Mouse (Mus musculus) left cerebral cortex, postnatal 14 days (tissue): ENCODE measurements around the gene Dnajc7. TPM values are rescaled to one million over a fixed set of nuclear protein-coding genes. Genes with fewer than 3 reads are reported as not detected.
A peak's percentile ranks its signal among the peaks of the same experiment; 100 is the strongest.
"Not testable (repeated sequence)": the region's sequence is repeated elsewhere in the genome, so short reads cannot be mapped to it uniquely, and the experiment has no call there.

Experiments
- DNase-seq, 2 experiments: peaks; one replicate each; pipeline ENCODE4 v3.0.0; 2021 to 2022; ENCODE audit warnings: low spot score in 2 of 2, mixed read lengths in 1 of 2
- intact Hi-C: fragments of 180-260 bp; cut with DNase I; formaldehyde crosslinking; loops from one replicate; pipeline ENCODE4 v1.15.1; 2025
- total RNA-seq, 2 experiments: library from RNA; stranded (reverse); gene quantifications; 2 replicates each; pipeline ENCODE4 v1.2.3; 2021

Dnajc7 gene
- total RNA-seq, 2 experiments from 2014 or later = 239 to 244 TPM

DNA sequence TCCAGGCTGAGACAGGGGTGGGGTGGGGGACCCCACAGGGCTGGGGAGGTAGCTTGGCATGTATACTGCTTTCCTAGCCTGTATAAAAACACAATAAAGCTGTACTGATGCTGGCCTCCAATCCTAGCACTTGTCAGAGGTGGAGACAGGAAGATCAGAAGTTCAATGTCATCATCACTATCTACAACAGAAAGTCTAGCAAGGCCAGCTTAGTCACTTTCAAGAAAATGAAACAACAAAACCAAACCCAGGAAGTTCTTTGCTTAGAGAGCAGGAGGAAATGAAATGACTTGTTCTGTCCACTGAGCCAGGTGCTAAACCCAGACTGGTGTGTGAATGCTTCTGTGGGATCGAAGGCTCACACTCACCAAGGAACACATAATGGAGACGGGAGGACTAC lies 31.5 kb downstream of the Dnajc7 start:
- DNase-seq = no peak
- intact Hi-C loops = no loop called here

DNA sequence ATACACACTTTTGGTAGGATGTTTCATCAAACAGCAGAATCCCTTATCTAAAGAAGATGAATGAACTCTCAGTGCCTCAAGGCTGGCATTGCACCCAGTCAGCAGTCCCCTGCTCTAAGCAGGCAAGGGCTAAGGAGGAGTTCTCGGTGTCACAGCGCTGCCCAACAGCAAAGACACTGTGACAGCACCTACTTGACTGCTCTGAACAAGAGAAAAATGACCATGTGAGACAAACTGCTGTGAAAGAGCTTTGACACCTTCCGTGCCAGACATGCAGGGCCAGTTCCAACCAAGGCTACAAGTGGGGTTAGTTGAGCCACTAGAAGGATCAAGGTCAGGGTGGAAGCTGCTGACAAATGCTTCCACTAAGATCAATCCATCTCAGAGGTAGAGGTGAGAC lies 34.8 kb downstream of the Dnajc7 start:
- no peak for DNase-seq
- intact Hi-C loops = no loop called here

DNA sequence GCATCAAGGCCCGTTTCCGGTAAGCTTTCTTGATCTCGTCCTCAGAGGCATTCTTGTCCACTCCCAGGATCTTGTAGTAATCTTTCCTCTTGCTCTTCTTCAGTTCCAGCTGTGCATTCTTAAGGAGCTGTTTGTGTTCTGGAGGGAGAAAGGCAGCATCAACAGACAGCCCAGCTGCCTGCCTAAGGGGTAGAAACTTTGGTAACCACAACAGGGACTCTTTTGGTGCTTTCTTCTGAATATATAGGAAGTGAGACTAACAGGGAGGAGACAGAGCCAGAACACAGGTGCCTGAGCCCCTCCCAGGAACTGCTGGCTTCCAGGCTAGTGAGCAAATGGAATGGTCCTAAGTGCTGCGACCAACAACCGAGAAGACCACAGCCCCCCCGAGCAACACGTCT lies 35.4 kb downstream of the Dnajc7 start:
- intact Hi-C loops = no loop called here
- no peak for DNase-seq

DNA sequence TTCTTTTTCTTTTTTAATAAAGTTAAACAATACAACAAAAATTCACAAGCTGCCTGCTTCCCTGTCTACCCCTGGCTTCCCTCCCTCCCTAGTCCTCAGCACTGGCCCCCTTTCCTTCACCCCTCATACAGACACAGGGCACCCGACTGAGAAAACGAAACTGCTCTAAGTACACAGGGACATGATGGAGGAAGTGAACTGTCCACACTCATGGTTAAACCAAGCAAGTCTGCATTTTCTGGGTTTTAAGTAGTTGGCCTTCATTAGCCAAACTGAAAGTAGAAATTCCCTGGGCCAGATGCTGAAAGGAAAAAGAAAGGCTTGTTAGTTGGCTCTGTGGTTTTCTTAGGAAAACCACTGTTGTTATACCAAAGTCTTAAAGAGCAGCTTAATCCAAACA lies 37.1 kb downstream of the Dnajc7 start:
- no peak for DNase-seq
- intact Hi-C loops = no loop called here

DNA sequence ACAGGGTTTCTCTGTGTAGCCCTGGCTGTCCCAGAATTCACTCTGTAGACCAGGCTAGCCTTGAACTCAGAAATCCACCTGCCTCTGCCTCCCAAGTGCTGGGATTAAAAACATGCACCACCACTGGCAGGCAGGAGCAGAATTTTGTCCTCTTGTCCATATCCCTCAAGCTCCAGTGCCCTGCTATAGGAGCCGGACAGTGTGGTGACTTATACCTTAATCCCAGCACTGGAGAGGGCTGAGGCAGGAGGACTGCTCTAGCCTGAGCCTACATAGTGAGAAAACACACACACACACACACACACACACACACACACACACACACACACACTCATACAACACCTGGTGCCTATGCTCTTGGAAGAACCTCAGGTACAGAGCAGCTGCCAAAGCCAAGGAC lies 37.6 kb downstream of the Dnajc7 start:
- DNase-seq = not testable (repeated sequence)

DNA sequence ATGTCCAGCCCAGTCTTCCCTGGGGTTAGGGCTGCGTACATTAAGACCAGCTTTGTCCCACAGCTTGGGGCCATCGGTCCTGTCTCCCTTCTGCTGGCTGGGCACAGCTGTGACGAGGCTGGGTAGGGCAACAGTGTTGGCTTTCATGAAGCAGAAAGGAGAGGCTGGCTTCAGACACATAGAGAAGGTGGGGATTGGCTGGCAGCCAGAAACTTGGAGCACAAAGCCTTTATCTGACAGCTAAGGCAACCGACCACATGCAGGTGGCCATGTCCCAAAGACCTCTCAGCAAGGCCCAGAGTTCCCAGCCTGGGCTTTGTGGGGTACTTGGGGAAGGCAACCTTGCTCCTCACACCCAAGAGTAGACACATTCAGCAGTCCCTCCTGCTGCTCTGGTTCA lies 38.2 kb downstream of the Dnajc7 start:
- DNase-seq = peak; percentile 40 to 60
- intact Hi-C loops = no loop called here

More for the DNA sequence above, 37.6 kb downstream of the Dnajc7 start:
- intact Hi-C loops = not testable (repeated sequence)

DNA sequence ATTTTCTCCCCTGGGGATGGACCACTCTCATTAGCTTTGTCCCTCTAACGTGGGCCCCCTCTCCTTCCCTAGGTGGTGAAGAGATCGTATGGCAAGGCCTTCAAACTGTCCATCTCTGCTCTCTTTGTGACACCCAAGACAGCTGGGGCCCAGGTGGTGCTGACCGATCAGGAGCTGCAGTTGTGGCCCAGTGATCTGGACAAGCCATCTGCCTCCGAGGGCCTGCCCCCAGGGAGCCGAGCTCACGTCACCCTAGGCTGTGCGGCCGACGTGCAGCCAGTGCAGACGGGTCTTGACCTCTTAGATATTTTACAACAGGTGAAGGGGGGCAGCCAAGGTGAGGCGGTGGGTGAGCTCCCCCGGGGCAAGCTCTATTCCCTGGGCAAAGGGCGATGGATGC lies 39.7 kb downstream of the Dnajc7 start:
- DNase-seq = no peak
- intact Hi-C loops = no loop called here

DNA sequence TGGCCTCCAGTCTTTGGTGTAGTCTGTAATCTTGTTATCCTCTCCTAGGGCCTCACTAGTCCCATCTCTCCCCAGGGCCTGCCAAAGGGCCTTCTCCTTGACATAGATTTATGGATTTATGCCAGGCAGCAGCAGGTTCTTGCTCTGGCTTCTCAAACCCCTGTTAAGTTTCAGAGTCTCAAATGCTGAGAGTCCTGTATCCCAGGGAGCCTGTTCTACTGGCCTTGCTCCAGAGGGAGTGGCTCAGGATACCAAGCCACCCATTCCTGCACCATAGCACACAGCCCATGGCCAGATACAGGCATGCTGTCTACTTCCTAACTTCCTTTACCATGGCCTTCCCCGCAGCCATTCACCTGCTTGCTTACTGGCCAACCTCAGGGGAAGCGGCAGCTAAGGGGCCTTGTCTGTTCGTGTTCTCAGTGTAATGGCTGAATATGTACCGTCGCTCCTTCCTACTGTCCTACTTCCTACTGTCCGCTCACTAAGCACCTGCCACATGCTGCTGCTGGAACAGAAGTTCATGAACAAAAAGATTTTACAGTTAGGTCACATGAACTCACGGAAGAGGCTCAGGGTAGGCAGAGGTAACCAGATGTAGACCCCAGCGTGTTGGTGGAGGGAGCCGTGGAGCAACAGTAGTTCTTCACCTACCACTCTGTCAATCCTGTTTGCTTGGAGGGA lies 40.7 kb downstream of the Dnajc7 start:
- DNase-seq = no peak
- intact Hi-C loops = loop anchor here (5.0 kb wide), 1 partner anchor 38 kb away; the partner anchor contains the start of gene Nkiras2

DNA sequence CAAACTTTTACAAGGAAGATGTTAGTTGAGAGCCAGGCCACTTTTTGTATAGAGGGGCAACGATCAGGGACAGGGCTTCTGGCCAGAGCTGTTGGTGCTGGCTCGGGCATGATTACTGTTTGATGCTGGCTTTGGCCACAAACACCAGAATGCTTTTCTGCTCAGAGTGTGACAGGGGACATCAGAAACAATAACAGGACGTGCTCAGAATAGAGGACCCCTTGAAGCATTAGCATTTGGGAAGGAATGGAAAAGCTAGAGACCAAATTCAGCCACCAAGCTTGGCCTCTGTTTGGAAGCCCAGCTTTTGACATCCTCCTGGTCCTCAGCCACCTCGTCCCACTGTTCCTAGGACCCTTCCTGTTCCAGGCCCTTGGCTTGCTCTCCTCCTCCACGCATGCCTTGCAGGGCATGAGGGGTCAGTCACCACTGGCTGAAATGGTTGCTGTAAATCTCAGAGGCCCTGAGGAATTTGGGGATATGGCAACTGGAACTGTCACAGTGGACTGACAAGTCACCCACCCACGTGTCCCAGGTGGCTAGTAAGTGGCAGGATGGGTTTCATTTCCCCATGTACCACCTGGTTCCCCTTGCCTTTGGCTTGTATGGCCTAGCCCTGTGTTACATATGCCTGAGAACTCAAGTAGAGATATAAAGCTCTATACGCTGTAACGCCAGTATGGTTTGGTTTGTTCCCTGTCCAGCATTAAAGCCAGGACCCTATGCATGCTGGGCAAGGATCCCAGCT lies 41.9 kb downstream of the Dnajc7 start:
- DNase-seq = peak in 1 of 2 experiments; percentile 29

DNA sequence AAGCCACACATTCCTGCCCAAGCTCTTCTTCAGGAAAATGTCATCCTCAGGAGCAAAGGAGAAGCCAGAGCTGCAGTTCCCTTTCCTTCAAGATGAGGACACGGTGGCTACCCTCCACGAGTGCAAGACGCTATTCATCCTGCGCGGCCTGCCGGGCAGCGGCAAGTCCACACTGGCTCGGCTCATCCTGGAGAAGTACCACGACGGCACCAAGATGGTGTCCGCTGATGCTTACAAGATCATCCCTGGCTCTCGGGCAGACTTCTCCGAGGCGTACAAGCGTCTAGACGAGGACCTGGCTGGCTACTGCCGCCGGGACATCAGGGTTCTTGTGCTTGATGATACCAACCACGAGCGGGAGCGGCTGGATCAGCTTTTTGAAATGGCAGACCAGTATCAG lies 43.7 kb downstream of the Dnajc7 start:
- no peak for DNase-seq
- intact Hi-C loops = loop anchor here (5.0 kb wide), 1 partner anchor 41 kb away; the partner anchor contains the start of gene Nkiras2

More for the DNA sequence above, 41.9 kb downstream of the Dnajc7 start:
- intact Hi-C loops = loop anchor here (5.0 kb wide), 1 partner anchor 39 kb away; the partner anchor contains the start of gene Nkiras2

DNA sequence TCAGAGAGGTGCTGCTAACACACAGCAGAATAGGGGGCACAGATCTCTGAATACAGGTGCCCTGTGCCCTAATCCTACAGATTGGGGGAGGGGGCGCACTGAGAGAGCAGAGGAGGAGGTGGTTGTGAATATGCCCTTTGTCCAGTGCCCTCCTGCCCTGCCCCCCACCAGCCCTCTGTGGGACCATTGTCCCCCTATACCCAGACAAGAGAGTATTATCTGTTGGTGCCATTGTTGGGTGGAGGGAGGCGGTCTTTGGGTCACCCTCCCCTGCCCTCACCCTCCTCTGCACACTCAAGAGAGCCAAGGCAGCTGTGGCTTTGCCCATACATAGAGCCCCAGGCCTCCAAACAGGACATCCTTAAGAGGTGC lies 44.5 kb downstream of the Dnajc7 start:
- intact Hi-C loops = loop anchor here (5.0 kb wide), 1 partner anchor 42 kb away; the partner anchor contains the start of gene Nkiras2
- DNase-seq = peak in 1 of 2 experiments; percentile 38

DNA sequence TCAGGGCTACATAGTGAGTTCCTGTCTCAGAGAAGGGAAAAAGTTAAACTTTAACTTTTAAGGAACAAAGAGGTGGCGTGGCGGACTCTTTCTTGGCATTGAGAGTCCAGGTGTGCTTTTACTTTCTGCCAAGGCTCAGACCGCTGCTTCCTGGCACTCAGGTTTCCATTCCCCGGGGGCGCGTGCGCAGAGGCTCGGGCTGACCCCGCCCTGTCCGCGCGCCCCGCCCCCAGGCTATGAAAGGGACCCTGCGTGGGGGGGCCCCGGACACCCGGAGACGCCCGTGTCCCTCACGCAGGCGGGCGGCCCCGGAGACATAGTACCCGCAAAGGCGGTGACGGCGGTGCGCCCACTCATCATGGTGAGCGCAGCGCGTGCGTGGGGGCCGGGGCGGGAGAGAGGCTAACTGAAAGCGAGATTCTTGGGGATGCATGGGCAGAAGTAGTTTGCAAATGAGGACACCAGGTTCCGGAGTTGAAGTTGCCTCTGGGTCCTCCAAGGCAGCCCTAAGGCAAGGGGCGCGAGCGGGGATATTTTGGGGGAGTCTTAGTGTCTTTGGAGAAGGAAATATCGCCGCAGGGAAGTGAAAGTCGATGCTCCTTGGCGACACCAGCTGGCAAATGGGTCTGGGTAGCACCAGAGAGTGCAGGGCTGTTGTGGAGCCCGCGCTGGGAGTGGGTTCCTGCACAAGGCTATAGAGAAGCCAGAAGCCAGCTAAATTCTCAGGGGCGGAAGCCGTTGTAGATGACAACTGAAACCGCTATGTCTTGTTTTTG lies 45.1 kb downstream of the Dnajc7 start, which contains the start of gene Cnp:
Gene Cnp (plus strand): TSS at position 197 of the 776 bp plus-strand sequence.
- peak; percentile 47 to 66 for DNase-seq
- intact Hi-C loops = loop anchor here (5.0 kb wide), 1 partner anchor 42 kb away; the partner anchor contains the start of gene Nkiras2

DNA sequence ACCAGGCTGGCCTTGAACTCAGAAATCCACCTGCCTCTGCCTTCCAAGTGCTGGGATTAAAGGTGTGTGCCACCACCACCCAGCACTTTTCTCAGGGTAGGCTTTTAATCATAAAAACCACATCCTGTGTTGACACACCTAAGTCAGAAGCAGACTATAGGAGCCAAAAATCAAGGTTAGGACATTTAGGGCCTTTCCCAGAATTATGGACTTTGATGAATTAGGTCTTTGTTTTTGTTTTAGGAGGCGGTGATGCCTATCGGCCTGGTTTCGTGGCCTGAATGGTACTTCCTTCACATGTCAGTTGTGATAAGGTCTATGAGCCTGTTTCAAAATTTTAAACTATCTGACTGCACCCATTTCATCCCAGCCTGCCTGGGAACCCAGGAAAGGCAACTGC lies 45.8 kb downstream of the Dnajc7 start:
- DNase-seq = no peak
- intact Hi-C loops = no loop called here

DNA sequence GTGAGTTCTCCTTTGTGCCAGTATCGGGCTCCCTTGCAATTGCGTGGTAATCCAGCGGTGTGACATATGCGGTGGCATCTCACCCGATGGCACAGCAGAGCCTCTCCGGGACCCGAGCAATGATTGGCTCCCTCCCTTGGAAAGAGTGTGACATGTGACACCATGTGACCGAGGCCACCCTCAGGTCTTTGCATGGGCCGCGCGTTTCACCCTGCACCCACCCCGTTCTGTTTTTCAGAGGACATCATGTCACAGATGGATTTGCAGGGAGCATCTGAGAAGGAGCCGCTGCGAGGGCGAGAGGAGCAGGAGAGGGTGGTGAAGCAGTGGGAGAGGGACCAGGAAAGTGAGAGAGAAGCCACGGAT lies 48.8 kb downstream of the Dnajc7 start:
- peak; percentile 30 to 35 for DNase-seq
- intact Hi-C loops = loop anchor here (2.0 kb wide), 1 partner anchor 132 kb away; no protein-coding TSS in a partner anchor

DNA sequence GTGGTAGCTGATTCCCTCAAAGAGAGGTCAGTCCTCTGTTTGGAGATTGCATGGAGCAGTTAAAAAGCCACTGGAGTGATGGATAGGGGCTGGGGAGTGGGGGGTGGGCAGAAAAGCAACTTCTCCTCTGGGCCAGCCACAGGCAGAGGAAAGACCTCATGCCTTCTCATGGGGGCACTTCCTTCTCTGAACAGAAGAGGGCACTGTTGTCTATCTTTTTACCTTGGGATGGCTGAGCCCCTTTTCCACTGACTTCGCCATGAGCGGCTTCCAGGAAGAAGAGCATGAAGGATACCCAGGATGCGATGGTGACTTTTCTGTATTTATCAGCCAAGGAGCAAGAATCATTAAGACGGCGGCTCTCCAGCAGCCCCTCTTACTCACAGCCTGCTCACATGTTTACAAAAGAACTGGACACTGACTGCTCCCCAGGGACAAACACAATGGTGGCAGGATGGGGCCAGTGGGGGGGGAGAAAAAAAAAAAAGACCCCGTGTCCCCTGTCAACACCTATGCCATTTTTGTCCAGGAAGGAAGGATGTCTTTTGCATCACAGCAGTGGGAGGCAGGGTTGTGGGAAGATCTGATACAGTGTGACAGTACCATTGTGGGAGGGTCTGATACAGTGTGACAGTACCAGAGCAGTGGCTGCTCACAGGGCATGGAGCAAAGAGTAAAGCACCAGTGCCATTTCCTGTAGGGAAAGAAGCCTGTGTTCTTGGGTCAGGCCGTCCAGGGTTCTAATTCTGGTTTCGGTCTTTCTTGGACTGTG lies 49.4 kb downstream of the Dnajc7 start:
- intact Hi-C loops = loop anchor here (2.0 kb wide), 1 partner anchor 132 kb away; no protein-coding TSS in a partner anchor
- DNase-seq = peak; percentile 86 to 89

DNA sequence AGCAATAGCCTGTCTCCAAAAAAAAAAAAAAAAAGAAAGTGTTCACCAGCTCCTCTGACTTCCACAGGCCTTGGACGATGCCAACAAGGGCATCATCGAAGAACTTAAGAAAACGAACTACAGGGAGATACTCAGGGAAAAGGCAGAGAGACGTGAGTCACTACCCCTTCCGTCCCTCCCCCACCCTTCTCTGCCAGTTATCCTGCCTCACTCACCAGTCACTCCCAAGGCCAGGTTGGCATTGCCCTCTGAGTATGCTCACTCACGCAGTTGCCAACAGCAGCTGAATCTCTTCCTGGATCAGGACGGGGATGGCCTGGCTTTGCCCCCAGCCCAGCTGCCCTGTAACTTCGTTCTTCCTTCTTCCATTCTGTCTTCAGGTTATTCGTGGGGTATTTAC lies 50.2 kb downstream of the Dnajc7 start:
- intact Hi-C loops = loop anchor here (2.0 kb wide), 1 partner anchor 133 kb away; no protein-coding TSS in a partner anchor
- DNase-seq = no peak

DNA sequence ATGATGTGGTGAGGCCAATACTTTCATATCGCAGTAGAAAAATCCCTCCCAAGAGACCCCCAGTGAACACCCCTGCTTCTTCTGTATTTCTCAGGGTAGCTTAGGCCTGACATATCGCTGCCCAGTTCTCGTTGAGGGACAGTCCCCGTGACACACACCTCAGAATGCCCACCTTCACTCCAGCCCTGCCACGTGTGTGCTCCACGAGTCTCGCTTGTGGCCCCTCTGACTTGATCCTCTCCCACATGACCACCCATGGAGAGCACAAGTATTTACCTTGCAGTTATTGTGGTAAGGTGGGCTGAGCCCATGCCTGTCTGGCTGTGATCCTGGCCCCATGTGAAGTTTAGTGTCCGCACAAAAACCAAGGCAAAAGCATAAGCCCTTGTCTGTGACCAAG lies 51.3 kb downstream of the Dnajc7 start:
- no peak for DNase-seq
- intact Hi-C loops = no loop called here

DNA sequence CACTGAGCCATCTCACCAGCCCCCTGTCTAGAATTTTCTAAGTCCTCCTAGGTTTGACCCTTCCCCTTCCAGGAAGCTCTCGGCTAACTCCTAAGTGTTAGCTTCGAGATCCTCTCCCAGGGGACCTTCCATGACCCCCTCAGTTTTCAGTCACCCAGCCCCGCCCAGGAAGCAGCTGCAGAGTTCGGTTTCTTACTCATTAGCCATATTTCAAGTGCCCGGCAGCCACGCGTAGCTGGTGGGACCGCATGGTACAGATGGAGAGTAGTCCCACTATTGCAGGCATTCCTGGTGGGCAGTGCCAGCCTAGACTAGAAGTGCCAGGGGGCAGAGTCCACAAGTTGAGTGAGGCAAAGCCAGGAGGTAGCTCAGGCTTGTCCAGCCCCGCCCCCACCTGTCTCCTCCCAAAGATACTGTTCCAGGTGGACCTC lies 52.1 kb downstream of the Dnajc7 start:
- intact Hi-C loops = no loop called here

DNA sequence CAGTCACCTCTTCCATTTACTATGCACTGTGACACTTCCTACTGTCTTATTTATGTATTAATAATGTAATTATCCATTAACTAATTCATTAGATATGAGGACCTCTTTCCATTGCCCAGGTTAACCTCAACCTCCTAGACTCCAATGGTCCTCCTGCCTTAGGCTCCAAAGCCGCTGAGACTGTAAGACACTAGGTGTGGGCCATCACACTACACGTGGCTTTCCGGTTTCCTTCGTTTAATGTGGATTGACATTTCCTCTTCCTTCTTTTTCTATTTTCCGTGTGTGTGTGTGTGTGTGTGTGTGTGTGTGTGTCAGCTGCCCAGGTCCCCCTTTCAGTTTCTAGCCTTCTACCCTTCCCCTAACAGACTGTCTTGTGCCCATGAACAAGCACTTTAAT lies 52.7 kb downstream of the Dnajc7 start:
- intact Hi-C loops = no loop called here
- no peak for DNase-seq

More for the DNA sequence above, 52.1 kb downstream of the Dnajc7 start:
- no peak for DNase-seq
